Mouse (Mus musculus) G1E (cell line): ENCODE measurements at regions not wholly inside any gene's neighbourhood (a gene's known extent, or its start where the extent isn't known, plus 50 kb on each side); places are given as distances from the start of the nearest gene placed in this dataset.

Experiments
- ATAC-seq: 2 replicates; pipeline ENCODE4 v1.8.0; 2016; ENCODE audit warnings: mild to moderate bottlenecking; ENCODE audit not compliant: insufficient number of reproducible peaks, poor library complexity, low FRiP score, severe bottlenecking; ENCODE audit errors: extremely low read depth
- DNase-seq: peaks from one replicate; pipeline ENCODE4 v3.0.0; 2012; ENCODE audit warnings: low spot score
- H3K27me3 ChIP-seq: 2 replicates; pipeline ENCODE4 v1.6.1; 2012; ENCODE audit warnings: mild to moderate bottlenecking, low read length, inconsistent platforms; ENCODE audit not compliant: insufficient read depth
- H3K36me3 ChIP-seq: replicated peaks from 2 replicates; pipeline ENCODE3; 2012; ENCODE audit warnings: mild to moderate bottlenecking, inconsistent platforms
- H3K4me1 ChIP-seq: 2 replicates; pipeline ENCODE4 v1.6.1; 2012; ENCODE audit warnings: low read depth, low read length, inconsistent platforms, mixed read lengths; ENCODE audit not compliant: insufficient read depth
- H3K4me3 ChIP-seq: 2 replicates; pipeline ENCODE4 v1.5.1; 2012; ENCODE audit warnings: low read depth, mild to moderate bottlenecking, inconsistent platforms, low read length, moderate library complexity, mixed read lengths
- H3K9me3 ChIP-seq: replicated peaks from 2 replicates; pipeline ENCODE4 v1.6.1; 2012; ENCODE audit warnings: inconsistent platforms
- CTCF ChIP-seq: IDR thresholded peaks from 2 replicates; pipeline ENCODE4 v1.5.1; 2012; ENCODE audit warnings: low read depth, low read length, inconsistent platforms, mixed read lengths
- GATA1 ChIP-seq: IDR thresholded peaks from 2 replicates; pipeline ENCODE4 v1.6.1; 2012; ENCODE audit warnings: borderline replicate concordance, low read length, inconsistent platforms, mixed read lengths
- GATA2 ChIP-seq: IDR thresholded peaks from 2 replicates; pipeline ENCODE4 v1.6.1; 2012; ENCODE audit warnings: low read depth, low read length, inconsistent platforms, borderline replicate concordance
- POLR2AphosphoS5 ChIP-seq: IDR thresholded peaks from 2 replicates; pipeline ENCODE4 v1.6.1; 2012; ENCODE audit warnings: low read depth, low read length, inconsistent platforms; ENCODE audit not compliant: insufficient replicate concordance
- TAL1 ChIP-seq: conservative IDR thresholded peaks from 2 replicates; pipeline ENCODE4 v1.6.1; 2012; ENCODE audit warnings: low read depth, low read length, inconsistent platforms, mixed read lengths

DNA sequence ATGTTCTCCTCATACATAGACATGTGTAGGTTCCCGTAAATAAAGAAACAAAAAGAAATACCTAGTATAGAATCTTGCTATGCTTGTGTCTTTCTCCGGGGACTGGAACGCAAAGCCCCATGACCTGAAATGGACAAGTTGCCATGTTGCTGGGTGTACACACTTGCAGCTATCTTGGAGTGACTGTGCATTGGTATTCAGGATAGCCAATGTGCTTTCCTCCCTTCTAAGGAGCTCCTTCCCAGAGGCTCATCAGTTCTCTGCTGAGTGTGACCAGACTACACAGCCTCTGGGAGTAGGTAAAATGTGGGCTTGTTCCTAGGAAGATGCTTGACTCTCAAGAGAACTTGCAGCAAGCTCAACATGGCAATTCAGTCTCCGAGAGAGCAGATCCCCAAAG, 220.3 kb downstream of the Enc1 start:
- H3K36me3 ChIP-seq: no peaks in the 10 kb centered on the region
- DNase-seq: no peak
- no peaks in the 10 kb centered on the region for H3K9me3 ChIP-seq
- H3K4me1 ChIP-seq: peaks cover 68% of the 10 kb centered on the region
- no peak for ATAC-seq
- no peak overlapping the region; the same call in 1 of the 2 replicates for H3K4me3 ChIP-seq
- TF ChIP-seq GATA1: no peak
- TF ChIP-seq GATA2: no peak
- no peak for TF ChIP-seq POLR2AphosphoS5
- no peak for TF ChIP-seq CTCF
- TF ChIP-seq TAL1: no peak
- peaks cover 2% of the 10 kb centered on the region; the same call in 1 of the 2 replicates for H3K27me3 ChIP-seq

DNA sequence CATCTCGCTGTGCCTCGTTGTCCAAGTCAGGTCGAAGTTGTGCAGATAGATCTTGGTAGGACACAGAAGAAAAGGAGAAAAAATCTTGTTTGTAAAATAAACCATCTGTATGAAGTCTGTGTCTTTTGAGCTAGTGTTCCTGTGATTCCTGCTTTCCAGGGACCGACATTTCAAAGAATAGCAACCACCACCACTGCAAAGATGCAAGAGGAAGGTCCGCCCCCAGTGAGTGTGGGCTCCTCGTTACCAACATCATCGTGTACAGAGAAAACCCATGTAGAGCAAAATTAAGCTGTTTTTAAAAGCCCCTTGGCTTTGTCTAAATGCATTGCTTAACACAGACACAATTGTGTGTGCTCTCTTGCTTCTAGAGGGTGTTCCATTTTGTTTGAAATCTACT, 218.2 kb downstream of the Enc1 start:
- peaks cover 69% of the 10 kb centered on the region for H3K4me1 ChIP-seq
- H3K36me3 ChIP-seq: no peaks in the 10 kb centered on the region
- peaks cover 2% of the 10 kb centered on the region for H3K27me3 ChIP-seq
- TF ChIP-seq TAL1: no peak
- no peak for TF ChIP-seq GATA2
- TF ChIP-seq GATA1: no peak
- TF ChIP-seq CTCF: no peak
- no peak for TF ChIP-seq POLR2AphosphoS5
- ATAC-seq: no peak
- H3K4me3 ChIP-seq: no peak overlapping the region
- no peaks in the 10 kb centered on the region for H3K9me3 ChIP-seq
- no peak for DNase-seq

DNA sequence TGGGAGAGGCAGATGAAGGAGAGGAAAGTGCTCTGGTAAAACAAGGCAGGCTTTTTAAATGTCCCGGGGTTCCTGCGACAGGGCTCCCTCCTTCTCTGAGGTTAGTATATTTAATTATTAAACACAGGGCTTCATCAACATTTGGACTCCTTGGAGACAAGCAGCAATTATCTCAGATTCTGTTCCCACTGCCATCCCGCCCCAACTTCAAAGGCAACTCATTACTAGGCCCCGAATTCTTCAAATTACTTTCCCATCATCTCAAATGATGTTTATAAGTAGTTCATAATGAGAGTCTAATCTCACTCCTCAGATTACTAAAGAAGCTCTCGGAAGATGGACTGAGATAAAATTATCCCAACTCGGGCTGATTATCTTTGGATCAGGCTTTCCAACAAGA, 215.1 kb downstream of the Enc1 start:
- no peak for ATAC-seq
- H3K4me1 ChIP-seq: peaks cover 67% of the 10 kb centered on the region

DNA sequence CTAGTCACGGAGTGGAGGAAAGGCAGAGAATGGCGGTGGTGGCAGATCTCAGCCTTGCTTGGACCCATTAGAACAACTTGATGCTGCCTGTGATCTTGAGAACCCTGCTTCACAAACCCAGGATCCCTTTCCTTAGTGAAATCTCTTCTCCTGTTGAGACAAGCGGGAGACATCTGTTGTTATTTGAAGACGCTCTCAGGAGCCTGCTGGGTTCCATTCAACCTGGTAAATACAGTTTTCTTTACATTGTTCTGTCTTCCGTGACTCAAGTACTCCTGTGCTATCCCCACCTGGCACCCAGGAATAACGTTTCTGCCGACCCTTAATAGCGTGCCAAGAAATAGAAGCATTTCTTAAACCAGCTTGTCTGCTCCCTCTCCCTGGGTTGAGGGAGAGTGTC, 213.8 kb downstream of the Enc1 start:
- no peaks in the 10 kb centered on the region for H3K36me3 ChIP-seq
- TF ChIP-seq GATA1: no peak
- ATAC-seq (no peak), DNase-seq (no peak)
- H3K4me3 ChIP-seq: no peak overlapping the region
- H3K9me3 ChIP-seq: no peaks in the 10 kb centered on the region
- H3K4me1 ChIP-seq: peaks cover 55% of the 10 kb centered on the region
- H3K27me3 ChIP-seq: peaks cover 4% of the 10 kb centered on the region

More for the DNA sequence above, 215.1 kb downstream of the Enc1 start:
- Histone ChIP-seq H3K4me3 (no peak overlapping the region), H3K36me3 (no peaks in the 10 kb centered on the region), H3K9me3 (no peaks in the 10 kb centered on the region), H3K27me3 (peaks cover 4% of the 10 kb centered on the region)
- TF ChIP-seq POLR2AphosphoS5: no peak
- TF ChIP-seq GATA2: no peak
- no peak for TF ChIP-seq CTCF
- no peak for TF ChIP-seq TAL1
- no peak for TF ChIP-seq GATA1
- no peak for DNase-seq

- Histone ChIP-seq H3K4me1 (peaks cover 48% of the 10 kb centered on the region), H3K27me3 (peaks cover 4% of the 10 kb centered on the region), H3K4me3 (peak overlapping the region; percentile 39; the same call in 1 of the 2 replicates), H3K36me3 (no peaks in the 10 kb centered on the region), H3K9me3 (no peaks in the 10 kb centered on the region)
- ATAC-seq: no peak
- no peak for TF ChIP-seq TAL1
- TF ChIP-seq GATA2: no peak
- DNase-seq: no peak
Observed at GRCm38 (mm10) chr13:97453469-97453868, 212.6 kb downstream of the Enc1 start.

GRCm38 (mm10) chr13:97453090-97453430, 212.2 kb downstream of the Enc1 start:
- ATAC-seq: peak; percentile 86
- peaks cover 4% of the 10 kb centered on the region for H3K27me3 ChIP-seq
- TF ChIP-seq GATA2 (no peak), TAL1 (peak; percentile 94), POLR2AphosphoS5 (no peak)
- H3K36me3 ChIP-seq: no peaks in the 10 kb centered on the region
- H3K4me1 ChIP-seq: peaks cover 48% of the 10 kb centered on the region
- H3K4me3 ChIP-seq: peak overlapping the region; percentile 39; the same call in 1 of the 2 replicates
- DNase-seq: peak; percentile 37
- no peaks in the 10 kb centered on the region for H3K9me3 ChIP-seq

- no peak for TF ChIP-seq POLR2AphosphoS5
- ATAC-seq (no peak), DNase-seq (no peak)
- Histone ChIP-seq H3K4me1 (peaks cover 48% of the 10 kb centered on the region), H3K4me3 (no peak overlapping the region; the same call in 1 of the 2 replicates), H3K9me3 (no peaks in the 10 kb centered on the region), H3K36me3 (no peaks in the 10 kb centered on the region), H3K27me3 (peaks cover 6% of the 10 kb centered on the region)
Observed at GRCm38 (mm10) chr13:97452386-97453089, 211.6 kb downstream of the Enc1 start.
